Mouse (Mus musculus) limb, embryonic 13.5 days (tissue): ENCODE measurements around the gene Tnni3. TPM values are rescaled to one million over a fixed set of nuclear protein-coding genes. Genes with fewer than 3 reads are reported as not detected.
"Not testable (repeated sequence)": the region's sequence is repeated elsewhere in the genome, so short reads cannot be mapped to it uniquely, and the experiment has no call there.

Source experiments
- ATAC-seq: fragments of 200-750 bp; cut with Nextera tagmentation; 2 replicates; pipeline ENCODE4 v1.8.0; 2017; ENCODE audit warnings: low read depth, moderate number of reproducible peaks, moderate TSS enrichment; ENCODE audit not compliant: low FRiP score
- H3K27ac ChIP-seq: fragments of 300-500 bp; sonication (generic); 2 replicates; pipeline ENCODE4 v1.5.1; 2015; ENCODE audit warnings: inconsistent platforms, mild to moderate bottlenecking, moderate library complexity
- H3K27me3 ChIP-seq: fragments of 300-500 bp; sonication (generic); 2 replicates; pipeline ENCODE4 v1.6.1; 2015; ENCODE audit warnings: mild to moderate bottlenecking, inconsistent platforms
- H3K36me3 ChIP-seq: fragments of 300-500 bp; sonication (generic); 2 replicates; pipeline ENCODE4 v1.6.1; 2015; ENCODE audit warnings: inconsistent platforms, mild to moderate bottlenecking, moderate library complexity
- H3K4me1 ChIP-seq: fragments of 300-500 bp; sonication (generic); 2 replicates; pipeline ENCODE4 v1.6.1; 2015; ENCODE audit warnings: inconsistent platforms
- H3K4me2 ChIP-seq: fragments of 300-500 bp; sonication (generic); replicated peaks from 2 replicates; pipeline ENCODE4 v1.6.1; 2015; ENCODE audit warnings: inconsistent platforms, mild to moderate bottlenecking, moderate library complexity
- H3K4me3 ChIP-seq: fragments of 300-500 bp; sonication (generic); 2 replicates; pipeline ENCODE4 v1.5.1; 2015; ENCODE audit warnings: moderate library complexity, mild to moderate bottlenecking, inconsistent platforms
- H3K9ac ChIP-seq: fragments of 300-500 bp; sonication (generic); 2 replicates; pipeline ENCODE4 v1.6.1; 2015; ENCODE audit warnings: mild to moderate bottlenecking, inconsistent platforms
- H3K9me3 ChIP-seq: fragments of 300-500 bp; sonication (generic); 2 replicates; pipeline ENCODE4 v1.6.1; 2016; ENCODE audit warnings: inconsistent platforms
- WGBS: fragments of 180-500 bp; shearing (Covaris S2); methylation state at CpG from one replicate; pipeline ENCODE4 v1.1.7; 2015; 5-methylcytosine and 5-hydroxymethylcytosine counted together
- polyA plus RNA-seq: library from polyadenylated mRNA; unstranded; fragments of >200 nt; fragmentation: Nextera tagmentation; extraction: Ambion mirVana; gene quantifications from 2 replicates; pipeline ENCODE4 v1.2.1, GENCODE M21; 2015

Tnni3 gene
- polyA plus RNA-seq, 1 experiment from 2014 or later = 4.9 TPM

DNA sequence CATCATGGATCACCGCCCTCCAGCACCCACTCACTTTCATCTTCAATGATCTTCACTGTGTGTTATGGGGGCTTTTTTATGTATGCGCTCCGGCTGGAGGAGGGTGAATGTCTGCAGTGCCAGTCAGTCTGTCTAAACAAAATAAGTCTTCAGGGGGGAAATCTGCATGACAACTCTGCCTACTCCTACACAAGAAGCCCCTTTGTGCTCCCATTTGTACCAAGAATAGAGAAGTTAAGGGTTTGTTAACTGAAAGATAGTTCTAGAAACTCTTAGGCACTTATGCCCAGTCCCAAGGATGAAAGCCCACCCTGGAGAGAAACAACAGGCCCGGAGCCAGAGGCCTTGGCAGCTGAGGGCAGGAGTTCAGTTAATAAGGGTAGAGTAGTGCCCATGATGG, 12.3 kb upstream of the Tnni3 start:
- no peak overlapping the region for H3K4me3 ChIP-seq
- no peak for ATAC-seq
- peaks cover 11% of the 10 kb centered on the region for H3K4me1 ChIP-seq
- no peak overlapping the region for H3K4me2 ChIP-seq
- H3K9ac ChIP-seq = no peak overlapping the region
- H3K36me3 ChIP-seq = no peaks in the 10 kb centered on the region
- H3K9me3 ChIP-seq = no peaks in the 10 kb centered on the region
- H3K27me3 ChIP-seq = no peaks in the 10 kb centered on the region
- 94% methylated on average over 4 of the region's 4 CpGs for WGBS
- no peak overlapping the region for H3K27ac ChIP-seq

GRCm38 (mm10) chr7:4532005-4532729, 8.1 kb upstream of the Tnni3 start, which contains the start of gene Dnaaf3:
TSS of gene Dnaaf3 (minus strand) at chr7:4532453.
- H3K27me3 ChIP-seq = no peaks in the 10 kb centered on the region
- H3K27ac ChIP-seq = no peak within 1 kb of the TSS
- WGBS = 3% methylated on average over 28 of the region's 28 CpGs
- H3K4me3 ChIP-seq = peak within 1 kb of the TSS; percentile 42
- H3K4me1 ChIP-seq = peaks cover 18% of the 10 kb centered on the region
- ATAC-seq = peak; percentile 95
- H3K4me2 ChIP-seq = peak within 1 kb of the TSS; percentile 71
- H3K9ac ChIP-seq = peak within 1 kb of the TSS; percentile 39; the same call in 1 of the 2 replicates
- H3K36me3 ChIP-seq = no peaks in the 10 kb centered on the region
- H3K9me3 ChIP-seq = no peaks in the 10 kb centered on the region

DNA sequence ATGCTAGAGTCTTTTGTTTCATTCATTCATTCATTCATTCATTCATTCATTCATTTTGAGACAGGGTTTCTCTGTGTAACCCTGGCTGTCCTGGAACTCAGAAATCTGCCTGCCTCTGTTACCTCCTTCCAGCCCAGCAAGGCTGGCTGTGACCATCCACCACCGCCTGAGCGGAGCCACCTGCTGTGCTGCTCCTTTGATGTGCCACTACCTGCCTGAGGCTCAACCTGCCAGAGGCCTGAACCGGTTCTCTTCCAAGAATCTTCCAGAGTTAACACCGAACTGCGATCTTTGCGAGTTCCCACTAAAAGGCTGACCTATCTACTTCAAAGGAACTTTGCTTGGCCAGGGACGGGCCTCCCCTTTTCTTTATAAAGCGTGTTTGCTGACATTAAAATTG, 6.1 kb upstream of the Tnni3 start:
- H3K36me3 ChIP-seq, H3K9ac ChIP-seq, H3K9me3 ChIP-seq, H3K4me3 ChIP-seq, H3K27ac ChIP-seq, H3K27me3 ChIP-seq, H3K4me2 ChIP-seq, ATAC-seq: not testable (repeated sequence)
- H3K4me1 ChIP-seq = peaks cover 29% of the 10 kb centered on the region
- WGBS = 24% methylated on average over 7 of the region's 8 CpGs

- Histone ChIP-seq H3K27ac (no peak overlapping the region), H3K9ac (no peak overlapping the region), H3K4me1 (peaks cover 27% of the 10 kb centered on the region), H3K9me3 (no peaks in the 10 kb centered on the region), H3K27me3 (0 out of 2 replicates have a peak, but pooled peaks cover under 1% of the 10 kb centered on the region), H3K4me3 (peak overlapping the region; percentile 38), H3K4me2 (peak overlapping the region; percentile 63), H3K36me3 (no peaks in the 10 kb centered on the region)
- no peak for ATAC-seq
- WGBS = 50% methylated on average over 18 of the region's 18 CpGs
These were observed 3.3 kb upstream of the Tnni3 start for GRCm38 (mm10) chr7:4527302-4527689.

GRCm38 (mm10) chr7:4526341-4527301, 2.6 kb upstream of the Tnni3 start:
- Histone ChIP-seq H3K4me3 (peak overlapping the region; percentile 38), H3K4me1 (peaks cover 20% of the 10 kb centered on the region), H3K27ac (peak overlapping the region; percentile 56; the same call in 1 of the 2 replicates), H3K9me3 (no peaks in the 10 kb centered on the region), H3K36me3 (no peaks in the 10 kb centered on the region), H3K9ac (peak overlapping the region; percentile 60), H3K4me2 (peak overlapping the region; percentile 63), H3K27me3 (peaks cover 7% of the 10 kb centered on the region; the same call in 1 of the 2 replicates)
- 22% methylated on average over 40 of the region's 40 CpGs for WGBS
- ATAC-seq = peak; percentile 94

GRCm38 (mm10) chr7:4523205-4524130, 561 bp downstream of the Tnni3 start:
- WGBS = 89% methylated on average over 33 of the region's 33 CpGs
- no peaks in the 10 kb centered on the region for H3K36me3 ChIP-seq
- no peaks in the 10 kb centered on the region; the same call in 1 of the 2 replicates for H3K9me3 ChIP-seq
- no peak for ATAC-seq
- H3K9ac ChIP-seq = 0 out of 2 replicates have a peak overlapping the region, but pooled peaks have one; percentile 13
- no peak overlapping the region for H3K4me2 ChIP-seq
- H3K27me3 ChIP-seq = peaks cover 13% of the 10 kb centered on the region; the same call in 1 of the 2 replicates
- peaks cover 24% of the 10 kb centered on the region for H3K4me1 ChIP-seq
- no peak overlapping the region for H3K27ac ChIP-seq
- no peak overlapping the region for H3K4me3 ChIP-seq

GRCm38 (mm10) chr7:4522292-4522691, 1.7 kb downstream of the Tnni3 start:
- Histone ChIP-seq H3K9ac (no peak overlapping the region), H3K27me3 (peaks cover 13% of the 10 kb centered on the region; the same call in 1 of the 2 replicates), H3K36me3 (no peaks in the 10 kb centered on the region), H3K9me3 (no peaks in the 10 kb centered on the region; the same call in 1 of the 2 replicates), H3K4me2 (no peak overlapping the region), H3K4me1 (peaks cover 18% of the 10 kb centered on the region), H3K27ac (no peak overlapping the region), H3K4me3 (no peak overlapping the region)
- ATAC-seq = no peak
- 86% methylated on average over 6 of the region's 6 CpGs for WGBS

- Histone ChIP-seq H3K4me2 (peak overlapping the region; percentile 60), H3K27me3 (peaks cover 13% of the 10 kb centered on the region; the same call in 1 of the 2 replicates), H3K27ac (no peak overlapping the region), H3K4me1 (peaks cover 9% of the 10 kb centered on the region), H3K4me3 (peak overlapping the region; percentile 28), H3K9me3 (no peaks in the 10 kb centered on the region; the same call in 1 of the 2 replicates), H3K9ac (0 out of 2 replicates have a peak overlapping the region, but pooled peaks have one; percentile 59), H3K36me3 (no peaks in the 10 kb centered on the region)
- ATAC-seq = no peak
- 35% methylated on average over 31 of the region's 32 CpGs for WGBS
These were observed 2.6 kb downstream of the Tnni3 start for GRCm38 (mm10) chr7:4521231-4522003.

- 87% methylated on average over 1 of the region's 1 CpGs for WGBS
- no peak overlapping the region for H3K9ac ChIP-seq
- no peaks in the 10 kb centered on the region; the same call in 1 of the 2 replicates for H3K9me3 ChIP-seq
These were observed 5.5 kb downstream of the Tnni3 start for GRCm38 (mm10) chr7:4518487-4518886.

DNA sequence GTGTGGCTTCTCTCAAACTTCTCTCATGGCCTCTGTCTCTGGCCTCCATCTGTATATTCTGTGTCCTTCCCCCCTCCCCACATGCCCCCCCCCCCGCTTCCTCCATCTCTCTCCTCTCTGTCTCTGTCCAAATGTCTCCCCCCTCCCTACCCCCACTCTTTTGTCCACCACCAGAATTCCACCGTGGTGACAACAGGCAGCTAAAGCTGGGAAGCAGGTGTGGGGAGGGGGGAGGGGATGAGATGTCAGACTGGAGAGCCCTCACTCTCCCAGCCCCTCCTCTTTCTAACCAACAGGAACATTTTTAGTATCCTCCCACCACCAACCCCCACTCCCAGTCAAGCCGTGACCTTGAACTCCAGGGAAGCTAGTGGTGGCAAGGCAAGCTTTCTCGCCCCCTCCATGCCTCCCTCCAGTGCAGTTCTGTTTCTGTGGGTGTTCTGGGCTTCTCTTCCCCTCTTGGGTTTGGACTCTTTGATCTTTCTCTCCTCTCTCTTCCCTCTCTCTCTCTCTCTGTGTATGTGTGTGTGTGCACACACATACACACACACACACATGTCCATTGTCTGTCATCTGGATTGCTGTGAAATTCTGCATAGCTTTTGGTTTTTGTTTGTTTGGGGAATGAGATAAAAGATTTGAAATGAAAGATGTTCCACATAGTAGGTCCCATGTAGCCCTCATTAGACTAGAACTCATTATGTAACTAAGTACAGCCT, 7.5 kb downstream of the Tnni3 start, which contains the start of gene Tnnt1:
Gene Tnnt1 (minus strand): TSS at position 51 of the 719 bp plus-strand sequence.
- H3K9ac ChIP-seq = peak within 1 kb of the TSS; percentile 19; the same call in 1 of the 2 replicates

More at GRCm38 (mm10) chr7:4518487-4518886, 5.5 kb downstream of the Tnni3 start:
- Histone ChIP-seq H3K4me3 (no peak overlapping the region), H3K4me1 (peaks cover 23% of the 10 kb centered on the region), H3K27ac (no peak overlapping the region), H3K4me2 (no peak overlapping the region), H3K27me3 (peaks cover 13% of the 10 kb centered on the region; the same call in 1 of the 2 replicates), H3K36me3 (no peaks in the 10 kb centered on the region)
- ATAC-seq = no peak

More for the DNA sequence above, 7.5 kb downstream of the Tnni3 start, which contains the start of gene Tnnt1:
- H3K4me3 ChIP-seq = peak within 1 kb of the TSS; percentile 25
- 0 out of 2 replicates have a peak within 1 kb of the TSS, but pooled peaks have one; percentile 3 for H3K4me2 ChIP-seq
- peak; percentile 45 for ATAC-seq
- peaks cover 23% of the 10 kb centered on the region for H3K4me1 ChIP-seq
- WGBS = 17% methylated on average over 4 of the region's 4 CpGs
- peak within 1 kb of the TSS; percentile 61; the same call in 1 of the 2 replicates for H3K27ac ChIP-seq
- H3K9me3 ChIP-seq = no peaks in the 10 kb centered on the region; the same call in 1 of the 2 replicates
- H3K36me3 ChIP-seq = no peaks in the 10 kb centered on the region
- H3K27me3 ChIP-seq = peaks cover 5% of the 10 kb centered on the region; the same call in 1 of the 2 replicates
